Mouse (Mus musculus) ES-E14 (cell line): ENCODE results near the gene Nr2c2ap. TPM values are rescaled to one million over a fixed set of nuclear protein-coding genes. Genes with fewer than 3 reads are reported as not detected.

Experiments used
- DNase-seq: peaks from one replicate; pipeline ENCODE4 v3.0.0-alpha.2; 2013; ENCODE audit warnings: low read depth, low spot score
- H3K27ac ChIP-seq: 2 replicates; pipeline ENCODE4 v1.5.1; 2012; ENCODE audit warnings: low read depth, mild to moderate bottlenecking, low read length, moderate library complexity, mixed read lengths; ENCODE audit not compliant: poor library complexity, insufficient read depth, severe bottlenecking
- H3K36me3 ChIP-seq: 2 replicates; pipeline ENCODE4 v1.6.1; 2012; ENCODE audit warnings: mild to moderate bottlenecking, low read length, moderate library complexity, mixed read lengths; ENCODE audit not compliant: control insufficient read depth, poor library complexity, insufficient read depth, severe bottlenecking
- H3K4me1 ChIP-seq, 2 experiments: fragments of 150-350 bp in 1 of 2; sonication (generic) in 1 of 2; 2 replicates each; pipeline ENCODE4 v1.6.1; 2012; ENCODE audit warnings: low read length in 2 of 2, mild to moderate bottlenecking in 1 of 2, mixed read lengths in 1 of 2; ENCODE audit not compliant: control insufficient read depth in 2 of 2, insufficient read depth in 2 of 2, poor library complexity in 1 of 2
- H3K4me3 ChIP-seq, 2 experiments: fragments of 150-350 bp in 1 of 2; sonication (generic) in 1 of 2; 2 replicates each; pipeline ENCODE4 v1.5.1; 2012; ENCODE audit warnings: low read length in 2 of 2, low read depth in 1 of 2, mild to moderate bottlenecking in 1 of 2, mixed read lengths in 1 of 2; ENCODE audit not compliant: insufficient read depth in 1 of 2, poor library complexity in 1 of 2, severe bottlenecking in 1 of 2
- H3K9ac ChIP-seq: 2 replicates; pipeline ENCODE4 v1.6.1; 2012; ENCODE audit warnings: low read depth, mild to moderate bottlenecking, low read length, mixed read lengths; ENCODE audit not compliant: poor library complexity, insufficient read depth, severe bottlenecking
- H3K9me3 ChIP-seq: fragments of 150-350 bp; sonication (generic); 2 replicates; pipeline ENCODE4 v1.6.1; 2012; ENCODE audit warnings: low read depth, mild to moderate bottlenecking, low read length; ENCODE audit not compliant: control insufficient read depth, insufficient read depth
- CHD2 ChIP-seq: IDR thresholded peaks from 2 replicates; pipeline ENCODE4 v1.6.1; 2014; ENCODE audit warnings: mild to moderate bottlenecking, low read depth, low read length, inconsistent platforms
- HCFC1 ChIP-seq: IDR thresholded peaks from 2 replicates; pipeline ENCODE4 v1.6.1; 2012; ENCODE audit warnings: low read length, inconsistent platforms, borderline replicate concordance; ENCODE audit not compliant: insufficient read depth
- MAFK ChIP-seq: IDR thresholded peaks from 2 replicates; pipeline ENCODE4 v1.6.1; 2014; ENCODE audit warnings: mild to moderate bottlenecking, low read depth, low read length, inconsistent platforms; ENCODE audit not compliant: insufficient read depth
- ZC3H11A ChIP-seq: IDR thresholded peaks from 2 replicates; pipeline ENCODE4 v1.6.1; 2012; ENCODE audit warnings: low read depth, mild to moderate bottlenecking, inconsistent platforms, low read length, borderline replicate concordance
- ZNF384 ChIP-seq: IDR thresholded peaks from 2 replicates; pipeline ENCODE4 v1.6.1; 2012; ENCODE audit warnings: low read depth, low read length, inconsistent platforms
- in situ Hi-C, 2 experiments: fragments of 600-800 bp; cut with MboI; formaldehyde crosslinking; loops; one replicate each; pipeline ENCODE4 v1.15.1; 2025; ENCODE audit warnings: low sequenced_read_pairs in 2 of 2, inconsistent platforms in 1 of 2; ENCODE audit not compliant: unreplicated experiment in 2 of 2
- total RNA-seq: library from RNA; depleted of rRNA; stranded (reverse); fragments of 300-350 nt; gene quantifications from 2 replicates; pipeline ENCODE4 v1.2.3, GENCODE M21; 2012

Nr2c2ap gene
- total RNA-seq, 1 experiment = 10.4 TPM

- H3K4me1 ChIP-seq = peaks cover 2 to 10% of the 10 kb centered on the region in 2 experiments; a peak in 2 of 4 replicates
- no peak for DNase-seq
- H3K27ac ChIP-seq = no peak overlapping the region
These were observed 3.0 kb downstream of the Nr2c2ap start for GRCm38 (mm10) chr8:70134086-70134485.

GRCm38 (mm10) chr8:70134931-70135330 lies 3.8 kb downstream of the Nr2c2ap start:
- TF ChIP-seq HCFC1 (no peak), ZNF384 (no peak), ZC3H11A (no peak), CHD2 (no peak), MAFK (no peak)
- no peak overlapping the region for H3K9ac ChIP-seq
- peaks cover 29% of the 10 kb centered on the region for H3K36me3 ChIP-seq
- in situ Hi-C loops = no loop called here
- no peak overlapping the region for H3K4me3 ChIP-seq
- H3K27ac ChIP-seq = no peak overlapping the region
- H3K9me3 ChIP-seq = no peaks in the 10 kb centered on the region
- 0 out of 4 replicates have a peak, but pooled peaks cover 0 to 5% of the 10 kb centered on the region in 2 experiments for H3K4me1 ChIP-seq
- no peak for DNase-seq

More at GRCm38 (mm10) chr8:70134086-70134485, 3.0 kb downstream of the Nr2c2ap start:
- Histone ChIP-seq H3K9me3 (no peaks in the 10 kb centered on the region), H3K4me3 (no peak overlapping the region), H3K9ac (no peak overlapping the region), H3K36me3 (peaks cover 29% of the 10 kb centered on the region)
- TF ChIP-seq HCFC1 = no peak
- no peak for TF ChIP-seq ZNF384
- no peak for TF ChIP-seq CHD2
- no peak for TF ChIP-seq MAFK
- no peak for TF ChIP-seq ZC3H11A
- in situ Hi-C loops = no loop called here

DNA sequence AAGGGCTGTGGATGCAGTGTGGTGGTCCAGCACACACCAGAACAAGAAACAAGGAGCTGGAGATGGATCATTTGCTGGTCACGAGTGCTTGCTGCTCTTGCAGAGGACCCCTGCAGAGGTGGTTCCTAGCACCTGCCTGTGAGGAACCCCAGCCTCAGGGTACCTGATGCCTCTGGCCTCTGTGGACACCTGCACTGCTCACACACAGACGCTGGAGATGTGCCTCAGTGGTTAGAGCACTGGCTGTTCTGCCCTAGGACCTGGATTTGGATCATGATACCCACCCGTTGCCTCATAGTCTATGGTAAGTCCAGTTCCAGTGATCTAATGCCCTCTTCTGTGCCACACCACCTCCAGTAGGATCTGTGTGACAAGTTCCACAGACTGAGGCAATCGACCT lies 5.5 kb downstream of the Nr2c2ap start:
- Histone ChIP-seq H3K9me3 (no peaks in the 10 kb centered on the region), H3K27ac (no peak overlapping the region), H3K36me3 (peaks cover 29% of the 10 kb centered on the region), H3K9ac (no peak overlapping the region), H3K4me1 (0 out of 4 replicates have a peak, but pooled peaks cover 0 to 7% of the 10 kb centered on the region in 2 experiments), H3K4me3 (no peak overlapping the region)
- DNase-seq = no peak
- no peak for TF ChIP-seq HCFC1
- no peak for TF ChIP-seq ZNF384
- TF ChIP-seq MAFK = no peak
- no peak for TF ChIP-seq CHD2
- TF ChIP-seq ZC3H11A = no peak
- in situ Hi-C loops = no loop called here

- Histone ChIP-seq H3K36me3 (peaks cover 30% of the 10 kb centered on the region), H3K4me3 (no peak overlapping the region), H3K9me3 (no peaks in the 10 kb centered on the region), H3K9ac (no peak overlapping the region), H3K27ac (no peak overlapping the region), H3K4me1 (0 out of 4 replicates have a peak, but pooled peaks cover 0 to 4% of the 10 kb centered on the region in 2 experiments)
- no peak for DNase-seq
- in situ Hi-C loops = no loop called here
- TF ChIP-seq HCFC1 (no peak), ZNF384 (no peak), ZC3H11A (no peak)
These were observed 6.8 kb downstream of the Nr2c2ap start for GRCm38 (mm10) chr8:70137890-70138289.
